Mouse (Mus musculus) embryonic facial prominence, embryonic 12.5 days (tissue): ENCODE measurements around the gene Timm29. TPM values are rescaled to one million over a fixed set of nuclear protein-coding genes. Genes with fewer than 3 reads are reported as not detected.
"Not testable (repeated sequence)": the region's sequence is repeated elsewhere in the genome, so short reads cannot be mapped to it uniquely, and the experiment has no call there.

ENCODE experiments used
- ATAC-seq: fragments of 200-750 bp; cut with Nextera tagmentation; 2 replicates; pipeline ENCODE4 v1.8.0; 2017; ENCODE audit not compliant: insufficient number of reproducible peaks, insufficient read depth, low FRiP score, low TSS enrichment
- H3K27ac ChIP-seq: fragments of 300-500 bp; sonication (generic); 2 replicates; pipeline ENCODE4 v1.5.1; 2016; ENCODE audit warnings: mild to moderate bottlenecking
- H3K27me3 ChIP-seq: fragments of 300-500 bp; sonication (generic); 2 replicates; pipeline ENCODE4 v1.6.1; 2016; ENCODE audit warnings: mild to moderate bottlenecking, moderate library complexity
- H3K36me3 ChIP-seq: fragments of 300-500 bp; sonication (generic); 2 replicates; pipeline ENCODE4 v1.6.1; 2016; ENCODE audit warnings: mild to moderate bottlenecking
- H3K4me1 ChIP-seq: fragments of 300-500 bp; sonication (generic); 2 replicates; pipeline ENCODE4 v1.6.1; 2016
- H3K4me2 ChIP-seq: fragments of 300-500 bp; sonication (generic); replicated peaks from 2 replicates; pipeline ENCODE4 v1.6.1; 2016; ENCODE audit warnings: mild to moderate bottlenecking, moderate library complexity
- H3K4me3 ChIP-seq: fragments of 300-500 bp; sonication (generic); 2 replicates; pipeline ENCODE4 v1.5.1; 2016; ENCODE audit warnings: mild to moderate bottlenecking
- H3K9ac ChIP-seq: fragments of 300-500 bp; sonication (generic); 2 replicates; pipeline ENCODE4 v1.6.1; 2016; ENCODE audit warnings: mild to moderate bottlenecking, moderate library complexity
- H3K9me3 ChIP-seq: fragments of 300-500 bp; sonication (generic); 2 replicates; pipeline ENCODE4 v1.6.1; 2016; ENCODE audit warnings: mild to moderate bottlenecking, moderate library complexity
- WGBS: fragments of 180-500 bp; shearing (Covaris S2); methylation state at CpG from one replicate; pipeline ENCODE4 v1.1.7; 2016; 5-methylcytosine and 5-hydroxymethylcytosine counted together
- polyA plus RNA-seq: library from polyadenylated mRNA; unstranded; fragments of >200 nt; fragmentation: Nextera tagmentation; extraction: Ambion mirVana; gene quantifications from 2 replicates; pipeline ENCODE4 v1.2.1, GENCODE M21; 2016

Gene Timm29
- polyA plus RNA-seq, 1 experiment from 2014 or later: 40.6 TPM

DNA sequence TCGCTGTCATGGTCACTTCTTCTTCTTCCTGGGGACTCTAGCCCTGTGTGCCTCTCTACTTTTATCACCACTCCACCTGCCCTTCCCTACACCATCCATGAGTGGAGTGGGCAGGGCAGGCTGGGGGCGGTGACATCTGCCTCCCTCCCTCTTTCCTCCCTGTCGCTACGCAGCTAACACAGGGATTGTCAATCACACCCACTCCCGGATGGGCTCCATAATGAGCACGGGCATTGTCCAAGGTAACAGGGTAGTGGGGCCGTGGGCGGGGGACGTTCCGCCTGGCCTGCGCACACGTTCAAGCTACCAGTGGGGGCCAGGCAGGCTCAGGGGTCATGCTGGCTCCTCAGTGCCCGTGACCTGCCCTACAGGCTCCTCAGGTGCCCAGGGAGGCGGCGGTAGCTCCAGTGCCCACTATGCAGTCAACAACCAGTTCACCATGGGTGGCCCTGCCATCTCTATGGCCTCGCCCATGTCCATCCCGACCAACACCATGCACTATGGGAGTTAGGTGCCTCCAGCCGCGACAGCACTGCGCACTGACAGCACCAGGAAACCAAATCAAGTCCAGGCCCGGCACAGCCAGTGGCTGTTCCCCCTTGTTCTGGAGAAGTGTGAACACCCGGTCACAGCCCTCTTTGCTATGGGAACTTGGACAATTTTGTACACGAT, 4.7 kb upstream of the Timm29 start:
- H3K4me2 ChIP-seq: no peak overlapping the region
- H3K27me3 ChIP-seq: no peaks in the 10 kb centered on the region
- peaks cover 5% of the 10 kb centered on the region; the same call in 1 of the 2 replicates for H3K4me1 ChIP-seq
- WGBS: 89% methylated on average over 23 of the region's 23 CpGs
- H3K27ac ChIP-seq: no peak overlapping the region
- no peak overlapping the region for H3K9ac ChIP-seq
- no peaks in the 10 kb centered on the region for H3K9me3 ChIP-seq
- ATAC-seq: no peak
- peaks cover 74% of the 10 kb centered on the region for H3K36me3 ChIP-seq
- no peak overlapping the region for H3K4me3 ChIP-seq

DNA sequence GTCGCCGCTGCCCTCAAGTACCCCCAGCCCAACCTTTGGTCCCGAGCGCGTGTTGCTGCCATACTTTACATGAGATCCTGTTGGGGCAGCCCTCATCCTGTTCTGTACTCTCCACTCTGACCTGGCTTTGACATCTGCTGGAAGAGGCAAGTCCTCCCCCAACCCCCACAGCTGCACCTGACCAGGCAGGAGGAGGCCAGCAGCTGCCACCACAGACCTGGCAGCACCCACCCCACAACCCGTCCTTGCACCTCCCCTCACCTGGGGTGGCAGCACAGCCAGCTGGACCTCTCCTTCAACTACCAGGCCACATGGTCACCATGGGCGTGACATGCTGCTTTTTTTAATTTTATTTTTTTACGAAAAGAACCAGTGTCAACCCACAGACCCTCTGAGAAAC, 4.2 kb upstream of the Timm29 start:
- no peak overlapping the region for H3K27ac ChIP-seq
- no peaks in the 10 kb centered on the region for H3K27me3 ChIP-seq
- no peak overlapping the region for H3K4me2 ChIP-seq
- H3K36me3 ChIP-seq: peaks cover 69% of the 10 kb centered on the region
- no peak for ATAC-seq
- H3K4me3 ChIP-seq: no peak overlapping the region
- peaks cover 5% of the 10 kb centered on the region; the same call in 1 of the 2 replicates for H3K4me1 ChIP-seq
- WGBS: 87% methylated on average over 8 of the region's 8 CpGs
- no peaks in the 10 kb centered on the region for H3K9me3 ChIP-seq
- H3K9ac ChIP-seq: no peak overlapping the region

DNA sequence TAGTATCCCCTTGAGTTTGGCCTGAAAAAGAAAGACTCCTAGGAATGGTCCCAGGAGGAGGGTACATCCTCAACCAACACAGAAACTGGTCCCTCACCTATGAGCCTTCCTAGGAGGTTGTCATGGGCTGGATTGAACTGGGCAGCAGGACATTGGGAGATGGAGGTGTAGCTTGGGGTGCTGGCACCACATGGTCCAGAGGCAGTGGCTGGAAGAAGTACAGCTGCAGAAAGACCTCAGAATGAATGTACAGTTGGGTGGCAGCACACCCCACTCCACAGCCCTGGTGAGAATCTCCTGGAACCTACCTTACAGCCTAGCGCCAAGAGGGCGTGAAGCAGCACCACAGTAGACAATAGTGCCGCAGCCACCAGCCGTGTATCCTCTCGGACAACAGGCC, 3.0 kb upstream of the Timm29 start:
- 95% methylated on average over 5 of the region's 5 CpGs for WGBS
- Histone ChIP-seq H3K36me3 (peaks cover 59% of the 10 kb centered on the region), H3K9me3 (no peaks in the 10 kb centered on the region), H3K27ac (no peak overlapping the region), H3K4me1 (peaks cover 16% of the 10 kb centered on the region), H3K9ac (no peak overlapping the region), H3K4me3 (no peak overlapping the region), H3K27me3 (no peaks in the 10 kb centered on the region), H3K4me2 (no peak overlapping the region)
- no peak for ATAC-seq

DNA sequence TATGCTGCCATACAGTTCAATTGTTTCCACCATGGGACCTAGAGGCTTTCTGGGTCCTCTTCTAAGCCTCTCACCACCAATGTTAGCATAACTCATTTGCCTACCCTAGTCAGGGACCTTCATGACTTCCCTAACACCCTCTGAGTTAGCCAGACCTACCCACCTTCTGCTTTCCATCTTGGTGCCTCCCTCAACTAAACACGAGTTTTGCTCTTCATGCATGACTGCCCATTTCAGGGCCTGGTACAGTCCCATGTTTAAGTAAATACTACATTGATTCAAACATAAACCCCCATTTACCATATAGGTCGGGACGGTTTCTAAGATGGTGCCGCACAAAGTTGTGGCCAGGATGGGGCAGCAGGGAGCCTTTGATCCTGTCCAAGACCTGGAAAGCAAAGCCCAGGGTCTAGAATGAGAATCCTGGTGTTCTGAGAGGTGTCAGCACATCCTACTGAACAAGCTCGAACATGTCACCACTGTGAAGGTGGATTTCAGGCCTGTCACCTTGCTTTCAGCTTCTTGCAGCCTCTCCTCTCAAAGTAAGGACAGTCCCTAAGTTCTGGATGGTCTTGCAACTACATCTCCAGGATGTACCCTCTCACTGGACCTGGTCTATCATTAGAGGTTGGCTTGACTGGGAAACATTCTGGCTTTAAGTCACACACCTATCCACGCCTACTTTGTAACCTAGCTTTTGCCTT, 1.2 kb upstream of the Timm29 start:
- peaks cover 21% of the 10 kb centered on the region for H3K4me1 ChIP-seq
- no peak overlapping the region for H3K27ac ChIP-seq
- 0 out of 2 replicates have a peak overlapping the region, but pooled peaks have one; percentile 98 for H3K4me3 ChIP-seq
- no peak for ATAC-seq
- no peaks in the 10 kb centered on the region for H3K27me3 ChIP-seq
- WGBS: 87% methylated on average over 6 of the region's 6 CpGs
- H3K9me3 ChIP-seq: no peaks in the 10 kb centered on the region
- peaks cover 53% of the 10 kb centered on the region for H3K36me3 ChIP-seq
- peak overlapping the region; percentile 97 for H3K4me2 ChIP-seq
- no peak overlapping the region for H3K9ac ChIP-seq

DNA sequence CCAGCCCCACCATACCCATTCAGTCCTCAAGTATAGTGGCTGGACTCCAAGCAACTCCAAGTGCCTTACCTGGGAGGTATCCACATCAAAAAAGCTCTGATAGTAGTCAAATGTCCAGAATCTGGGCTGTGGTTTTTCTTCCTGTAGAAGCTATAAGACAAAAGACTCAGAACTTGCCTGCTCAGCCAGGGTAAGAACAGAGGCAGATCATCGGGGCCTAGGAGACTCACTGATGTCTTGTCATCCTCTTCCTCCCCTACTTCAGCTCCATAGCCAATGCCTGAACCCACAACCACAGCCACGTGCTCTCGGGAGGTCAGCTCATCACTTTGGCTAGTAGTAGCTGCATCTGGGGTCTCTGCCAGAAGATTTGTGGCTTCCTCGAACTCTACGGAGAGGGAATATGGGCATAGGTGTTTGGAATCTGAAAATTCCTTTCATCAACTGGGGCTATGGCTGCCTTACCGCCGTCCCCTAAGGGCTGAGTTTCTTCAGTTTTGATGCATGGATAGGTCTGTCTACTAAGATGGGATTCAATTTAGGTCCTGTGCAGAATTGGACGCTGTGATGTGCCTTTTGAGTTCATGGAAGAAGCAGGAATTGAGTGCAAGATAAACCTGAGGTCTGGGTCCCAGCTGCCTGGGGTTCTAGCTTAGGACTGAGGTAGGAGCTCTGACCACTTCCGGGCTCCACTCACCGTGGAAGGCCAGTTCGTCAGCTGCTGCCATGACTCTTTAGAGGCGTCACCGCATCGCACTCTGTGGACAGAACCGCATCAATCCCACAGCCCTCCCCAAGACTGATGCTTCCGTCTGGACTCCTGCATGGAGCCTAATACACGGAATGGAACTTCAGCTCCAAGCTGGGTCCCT, 455 bp upstream of the Timm29 start:
- no peaks in the 10 kb centered on the region for H3K9me3 ChIP-seq
- H3K4me1 ChIP-seq: peaks cover 21% of the 10 kb centered on the region
- no peaks in the 10 kb centered on the region for H3K27me3 ChIP-seq
- H3K9ac ChIP-seq: peak overlapping the region; percentile 64
- H3K27ac ChIP-seq: 0 out of 2 replicates have a peak overlapping the region, but pooled peaks have one; percentile 54
- peaks cover 45% of the 10 kb centered on the region for H3K36me3 ChIP-seq
- H3K4me2 ChIP-seq: peak overlapping the region; percentile 97
- peak overlapping the region; percentile 98 for H3K4me3 ChIP-seq
- 23% methylated on average over 17 of the region's 17 CpGs for WGBS
- ATAC-seq: peak; percentile 69

DNA sequence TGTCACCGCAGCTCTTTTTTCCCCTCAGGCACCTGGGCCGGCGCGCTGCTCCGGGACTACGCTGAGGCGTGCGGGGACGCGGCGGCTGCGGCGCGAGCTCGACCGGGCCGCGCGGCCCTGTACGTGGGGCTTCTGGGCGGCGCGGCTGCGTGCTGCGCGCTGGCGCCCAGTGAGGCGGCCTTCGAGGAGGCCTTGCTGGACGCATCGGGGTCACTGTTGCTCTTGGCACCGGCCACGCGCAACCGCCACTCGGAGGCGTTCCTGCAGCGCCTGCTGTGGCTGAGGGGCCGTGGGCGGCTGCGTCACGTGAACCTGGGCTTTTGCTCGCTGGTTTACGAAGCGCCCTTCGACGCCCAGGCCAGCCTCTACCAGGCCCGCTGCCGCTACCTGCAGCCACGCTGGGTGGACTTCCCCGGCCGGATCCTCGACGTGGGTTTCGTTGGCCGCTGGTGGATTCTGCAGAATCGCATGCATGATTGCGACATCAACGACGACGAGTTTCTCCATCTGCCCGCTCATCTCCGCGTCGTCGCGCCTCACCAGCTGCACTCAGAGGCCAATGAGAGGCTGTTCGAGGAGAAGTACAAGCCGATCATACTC, 700 bp downstream of the Timm29 start:
- 5% methylated on average over 45 of the region's 69 CpGs for WGBS
- Histone ChIP-seq H3K36me3 (peaks cover 33% of the 10 kb centered on the region), H3K27me3 (no peaks in the 10 kb centered on the region), H3K27ac (peak overlapping the region; percentile 85), H3K9me3 (no peaks in the 10 kb centered on the region), H3K4me3 (peak overlapping the region; percentile 98), H3K9ac (peak overlapping the region; percentile 96), H3K4me2 (peak overlapping the region; percentile 97), H3K4me1 (peaks cover 21% of the 10 kb centered on the region)
- ATAC-seq: peak; percentile 36; the same call in 1 of the 2 replicates

DNA sequence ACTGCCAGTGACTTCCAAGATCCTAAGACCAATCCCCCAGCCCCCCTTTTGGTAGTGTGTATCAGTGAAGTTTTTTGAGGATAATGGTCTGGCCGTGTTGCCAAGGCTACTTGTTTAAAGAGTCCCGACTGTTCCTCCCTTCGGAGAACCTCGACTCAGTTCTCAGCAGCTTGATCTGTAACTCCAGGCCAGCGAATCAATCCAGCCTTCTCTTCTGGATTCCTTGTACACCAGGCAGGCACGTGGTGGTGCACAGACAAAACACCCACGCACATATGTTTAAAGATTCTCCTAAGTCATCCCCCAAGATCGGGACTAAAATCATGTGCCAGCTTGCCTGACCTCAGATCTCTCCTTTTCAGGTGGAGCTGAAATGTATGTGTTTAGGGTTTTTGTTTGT, 1.8 kb downstream of the Timm29 start:
- not testable (repeated sequence) for H3K27ac ChIP-seq, H3K27me3 ChIP-seq, H3K9me3 ChIP-seq, ATAC-seq
- H3K4me3 ChIP-seq: peak overlapping the region; percentile 98; the same call in 1 of the 2 replicates
- H3K4me1 ChIP-seq: peaks cover 21% of the 10 kb centered on the region
- H3K9ac ChIP-seq: peak overlapping the region; percentile 96; the same call in 1 of the 2 replicates
- H3K4me2 ChIP-seq: peak overlapping the region; percentile 97
- peaks cover 23% of the 10 kb centered on the region for H3K36me3 ChIP-seq
- WGBS: 91% methylated on average over 8 of the region's 8 CpGs

DNA sequence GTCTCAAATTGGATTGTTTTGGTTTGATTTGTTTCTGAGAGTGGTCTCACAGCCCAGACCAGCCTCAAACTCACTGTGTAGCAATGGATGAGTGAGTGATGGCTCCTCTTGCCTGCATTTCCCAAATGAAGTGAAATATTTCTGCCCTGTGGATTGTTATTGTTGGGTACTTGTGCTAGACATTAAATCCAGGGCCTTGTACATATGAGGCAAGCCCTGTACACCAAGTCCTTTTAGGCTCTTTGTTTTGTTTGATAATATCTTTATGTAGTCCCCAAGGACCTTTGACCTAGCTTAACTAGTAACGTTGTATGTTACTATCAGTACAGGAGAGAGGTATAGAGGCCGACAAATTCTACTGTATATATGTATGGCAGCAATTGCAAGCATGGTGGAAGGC, 2.3 kb downstream of the Timm29 start:
- no peak for ATAC-seq
- Histone ChIP-seq H3K9ac (no peak overlapping the region), H3K4me3 (no peak overlapping the region), H3K27me3 (no peaks in the 10 kb centered on the region), H3K27ac (no peak overlapping the region), H3K9me3 (no peaks in the 10 kb centered on the region), H3K4me1 (peaks cover 21% of the 10 kb centered on the region), H3K4me2 (no peak overlapping the region), H3K36me3 (peaks cover 19% of the 10 kb centered on the region)
- WGBS: 81% methylated on average over 2 of the region's 2 CpGs

DNA sequence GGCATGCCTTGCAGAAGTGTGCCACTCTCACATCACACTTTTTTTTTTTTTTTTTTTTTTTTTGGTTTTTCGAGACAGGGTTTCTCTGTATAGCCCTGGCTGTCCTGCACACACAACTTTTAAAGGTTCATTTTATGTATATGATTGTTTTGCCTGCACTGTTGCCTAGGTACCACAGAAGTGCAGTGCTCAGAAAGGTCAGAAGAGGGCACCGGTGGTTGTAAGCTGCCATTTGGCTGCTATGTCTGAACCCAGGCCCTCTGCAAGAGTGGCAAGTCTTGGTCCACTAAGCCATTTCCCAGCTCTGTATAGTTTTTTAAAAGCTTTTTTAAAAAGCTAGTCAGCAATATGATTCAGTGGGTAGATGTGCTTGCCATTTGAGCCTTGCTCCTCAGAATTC, 5.7 kb downstream of the Timm29 start:
- ATAC-seq: no peak
- Histone ChIP-seq H3K4me1 (peaks cover 16% of the 10 kb centered on the region), H3K4me3 (no peak overlapping the region), H3K9ac (no peak overlapping the region), H3K9me3 (no peaks in the 10 kb centered on the region), H3K27me3 (no peaks in the 10 kb centered on the region), H3K27ac (no peak overlapping the region), H3K36me3 (peaks cover 11% of the 10 kb centered on the region), H3K4me2 (no peak overlapping the region)
- 50% methylated on average over 2 of the region's 2 CpGs for WGBS

DNA sequence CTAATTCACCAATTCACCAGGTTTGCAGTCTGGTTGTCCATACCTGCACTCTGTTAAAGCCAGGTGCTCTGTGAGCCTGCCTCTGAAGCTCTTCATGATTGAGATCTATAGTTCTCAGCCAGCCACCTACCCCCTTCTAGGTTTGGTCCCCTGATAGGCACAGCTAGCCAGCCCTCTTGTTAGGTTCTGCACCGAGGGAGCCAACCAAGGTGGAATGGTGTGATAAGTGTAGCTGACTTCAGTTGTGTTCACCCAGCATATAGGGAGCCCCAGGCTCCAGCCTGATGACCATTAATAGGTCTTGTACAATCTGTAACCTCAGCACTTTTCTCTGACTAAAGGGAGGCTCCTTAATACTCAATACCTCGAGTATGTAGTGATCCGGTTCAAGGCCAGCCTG, 7.7 kb downstream of the Timm29 start:
- ATAC-seq: no peak
- 71% methylated on average over 3 of the region's 3 CpGs for WGBS
- H3K27ac ChIP-seq: no peak overlapping the region
- no peaks in the 10 kb centered on the region for H3K27me3 ChIP-seq
- peaks cover 8% of the 10 kb centered on the region for H3K36me3 ChIP-seq
- H3K4me1 ChIP-seq: no peaks in the 10 kb centered on the region
- no peaks in the 10 kb centered on the region for H3K9me3 ChIP-seq
- no peak overlapping the region for H3K4me2 ChIP-seq
- H3K9ac ChIP-seq: no peak overlapping the region
- H3K4me3 ChIP-seq: no peak overlapping the region

DNA sequence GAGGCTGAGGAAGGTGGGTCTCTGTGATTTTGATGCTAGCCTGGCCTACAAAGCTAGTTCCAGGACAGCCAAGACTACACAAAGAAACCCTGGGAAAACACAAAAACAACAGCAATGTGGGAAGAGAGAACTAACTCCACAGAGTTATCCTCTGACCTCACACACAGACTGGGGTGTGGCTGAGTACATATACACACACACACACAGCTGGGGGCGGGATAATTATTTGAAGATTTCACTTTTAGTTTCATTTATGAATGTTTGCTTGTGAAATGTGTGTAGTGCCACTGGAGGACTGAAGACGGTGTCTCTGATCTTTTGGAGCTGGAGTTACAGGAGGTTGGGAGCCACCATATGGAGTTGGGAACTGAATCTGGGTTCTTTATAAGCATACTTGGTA, 8.6 kb downstream of the Timm29 start:
- H3K4me3 ChIP-seq: no peak overlapping the region
- no peaks in the 10 kb centered on the region for H3K27me3 ChIP-seq
- WGBS: 85% methylated on average over 2 of the region's 2 CpGs
- H3K36me3 ChIP-seq: 0 out of 2 replicates have a peak, but pooled peaks cover 2% of the 10 kb centered on the region
- no peak for ATAC-seq
- no peak overlapping the region for H3K9ac ChIP-seq
- no peak overlapping the region for H3K4me2 ChIP-seq
- no peaks in the 10 kb centered on the region for H3K9me3 ChIP-seq
- no peaks in the 10 kb centered on the region for H3K4me1 ChIP-seq
- no peak overlapping the region for H3K27ac ChIP-seq
